Mouse (Mus musculus) telencephalon, adult 2 months (tissue): ENCODE measurements around the gene Tril.

Experiments used
- DNase-seq: peaks from one replicate; pipeline ENCODE4 v3.0.0-alpha.2; 2011; ENCODE audit warnings: low read depth, low spot score

The Tril gene

DNA sequence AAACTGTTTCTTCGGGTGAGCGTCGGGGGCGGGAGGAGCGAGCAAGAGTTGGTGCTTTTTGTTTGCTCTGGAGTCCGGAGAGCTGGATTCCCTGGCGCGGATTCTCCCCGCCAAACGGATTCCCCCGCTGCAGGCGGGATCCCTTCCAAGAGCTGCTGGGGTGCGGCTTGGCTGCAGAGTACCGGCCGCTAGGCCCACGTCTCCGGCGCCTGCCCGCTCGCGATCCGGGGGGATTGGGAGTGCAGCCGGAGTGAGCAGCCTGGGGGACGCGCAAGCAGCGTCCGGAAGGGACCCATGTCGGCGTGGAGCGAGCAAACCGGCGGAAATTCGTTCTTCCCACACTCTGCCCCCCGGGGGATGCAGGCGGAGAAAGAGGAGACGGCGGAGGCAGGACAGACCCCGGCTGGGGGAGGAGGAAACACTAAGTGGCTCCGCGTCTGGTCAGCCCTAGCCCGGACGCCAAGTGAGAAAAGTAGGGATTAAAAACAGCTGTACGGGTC, at the start of gene Tril:
Gene Tril (minus strand): TSS at position 345 of the 500 bp plus-strand sequence.
- no peak for DNase-seq

DNA sequence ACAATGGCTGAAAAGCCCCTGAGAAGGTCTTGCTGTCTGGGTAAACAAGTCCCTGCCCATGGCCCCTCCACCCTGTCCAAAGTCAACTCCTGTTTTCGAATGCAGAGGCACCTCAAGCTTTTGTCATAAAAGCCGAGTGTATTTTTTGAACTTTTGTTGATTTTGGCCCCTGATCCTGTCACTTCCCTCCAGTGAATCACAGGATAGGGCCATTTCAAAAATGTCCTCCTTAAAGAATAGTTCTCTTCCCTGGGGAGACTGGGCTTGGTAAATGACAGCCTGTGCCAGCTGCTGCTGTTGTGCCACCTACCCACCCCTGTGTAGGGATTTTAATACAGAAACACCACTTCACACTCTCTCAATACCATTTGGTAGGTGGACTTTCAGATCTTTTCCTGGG, 42.4 kb upstream of the Tril start:
- no peak for DNase-seq

DNA sequence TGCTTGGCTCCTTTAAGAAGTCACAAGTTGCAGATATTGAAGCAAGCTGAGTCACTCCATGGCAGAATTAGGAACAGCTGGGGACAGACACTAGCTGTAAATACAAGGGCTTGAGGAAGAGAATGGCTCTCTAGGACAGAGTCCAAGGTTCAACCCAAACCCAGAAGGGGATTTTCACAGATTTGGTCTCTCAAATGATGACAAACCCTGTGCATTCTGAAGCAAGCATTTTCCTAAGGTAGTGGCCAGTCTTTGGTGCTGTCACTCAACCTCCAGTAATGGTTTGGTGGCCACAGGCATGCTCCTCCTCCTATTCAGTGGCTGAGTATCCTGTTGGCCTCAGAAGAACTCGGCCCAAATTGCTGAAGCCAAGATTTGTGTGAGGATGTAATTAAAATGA, 38.5 kb upstream of the Tril start:
- no peak for DNase-seq

DNA sequence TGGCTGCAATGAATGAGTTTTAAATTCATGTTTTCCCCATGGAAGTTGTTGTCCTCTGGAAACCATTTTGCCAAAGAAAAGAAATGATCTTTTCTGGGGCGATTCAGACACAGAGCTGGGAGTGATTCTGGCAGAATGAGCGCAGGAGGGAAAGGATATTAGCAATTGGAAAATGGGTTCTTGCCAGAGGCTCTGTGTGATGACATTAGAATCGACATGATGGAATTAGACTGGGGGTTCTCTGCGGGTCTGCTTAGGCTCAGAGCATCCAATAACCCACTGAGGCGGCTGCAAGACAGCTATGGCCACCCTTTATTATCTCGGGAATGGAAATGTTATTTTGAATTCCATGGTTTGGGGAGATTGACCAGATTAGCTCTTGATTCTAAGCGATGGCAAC, 37.2 kb upstream of the Tril start:
- DNase-seq: no peak

DNA sequence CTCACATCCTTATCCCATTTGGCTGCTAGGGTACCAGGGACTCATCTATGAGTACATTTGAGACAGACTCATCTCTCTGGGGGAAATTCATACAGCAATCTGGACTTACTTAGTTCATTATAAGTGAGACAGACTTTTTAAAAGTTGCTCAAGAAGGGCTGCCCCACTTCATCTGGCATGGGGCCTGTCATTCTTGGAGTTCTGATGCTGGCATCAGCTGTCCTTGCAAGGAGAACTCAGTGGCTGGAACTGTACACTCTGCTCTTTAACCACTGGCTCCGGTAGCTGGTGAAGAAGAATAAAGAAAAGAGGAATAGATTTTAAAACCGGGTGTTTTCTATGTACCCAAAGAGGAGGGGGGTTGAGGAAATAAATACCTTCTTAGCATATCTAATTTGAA, 36.1 kb upstream of the Tril start:
- DNase-seq: no peak

DNA sequence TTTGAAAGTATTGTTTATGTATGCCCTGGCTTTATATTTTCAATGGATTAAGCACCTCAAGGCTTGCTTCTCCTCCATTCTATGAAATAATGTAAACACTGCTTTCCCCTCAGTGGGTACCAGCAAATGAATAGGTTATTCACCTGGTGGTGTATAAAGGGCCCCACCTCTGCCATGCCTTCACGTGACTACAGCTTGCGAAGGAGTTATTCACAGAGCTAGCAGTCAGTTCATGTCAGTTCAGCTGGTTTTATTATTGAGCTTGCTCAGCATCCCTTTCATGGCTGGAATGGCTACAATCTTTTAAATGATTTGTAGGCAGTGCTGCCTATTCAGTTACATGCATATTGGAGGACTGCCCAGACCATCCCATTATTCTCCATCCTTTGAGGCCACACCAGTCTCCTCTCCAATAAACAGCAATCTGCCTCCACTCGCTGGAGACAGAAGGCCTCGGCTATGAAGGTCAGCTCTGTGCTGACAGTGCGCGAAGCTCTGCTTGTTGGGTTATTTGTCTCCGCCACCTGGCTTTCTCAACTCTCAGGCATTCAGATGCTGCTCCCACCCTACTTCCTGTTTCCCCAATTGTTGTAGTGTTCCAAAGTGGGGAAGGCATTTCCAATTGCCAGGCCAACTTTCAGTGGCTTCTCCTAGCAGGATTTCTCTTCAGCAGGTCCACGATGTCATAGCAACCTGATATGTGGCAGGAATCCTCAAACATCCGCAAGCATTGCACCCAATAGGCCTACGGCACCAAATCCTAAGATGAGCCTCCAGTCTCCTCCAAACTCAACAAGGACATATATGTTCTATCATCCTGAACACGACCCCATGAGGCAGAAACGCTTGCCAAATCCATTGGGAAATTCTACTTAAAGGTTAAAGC, 34.6 kb upstream of the Tril start:
- no peak for DNase-seq

DNA sequence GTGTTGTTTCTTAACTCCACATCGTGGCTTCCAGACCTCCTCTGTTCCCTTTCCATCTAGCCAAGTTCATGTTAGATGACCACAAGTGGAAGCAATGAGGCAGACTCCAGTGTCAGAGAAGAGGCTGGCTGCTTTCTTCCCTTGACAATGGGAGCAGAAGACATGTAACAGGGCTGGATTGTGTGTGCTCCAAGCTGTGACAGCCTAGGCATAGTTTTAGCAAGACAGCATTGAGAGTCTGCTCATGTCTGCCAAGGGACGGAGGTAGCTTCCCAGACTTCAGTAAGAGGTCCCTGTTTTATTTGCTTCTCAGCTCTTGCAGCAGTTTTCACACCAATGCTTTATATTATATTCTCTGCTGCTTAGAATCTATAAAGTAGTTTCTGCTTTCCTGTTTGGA, 33.6 kb upstream of the Tril start:
- no peak for DNase-seq

DNA sequence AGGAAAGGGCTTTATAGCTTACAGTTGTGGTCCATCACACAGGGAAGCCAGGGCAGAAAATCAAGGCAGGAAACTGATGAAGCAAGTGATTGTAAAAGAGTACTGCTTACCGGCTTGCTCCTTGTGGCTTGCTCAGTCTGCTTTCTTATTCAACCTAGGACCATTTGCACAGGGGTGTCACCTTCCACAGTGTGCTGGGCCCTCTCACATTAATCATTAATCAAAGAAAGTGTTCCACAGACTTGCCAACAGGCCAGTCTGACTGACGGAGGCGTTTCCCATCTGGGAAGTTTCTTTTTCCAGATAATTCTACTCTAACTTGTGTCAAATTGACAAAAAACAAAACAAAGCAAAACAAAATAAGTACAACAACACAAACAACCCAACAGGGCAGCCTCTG, 32.9 kb upstream of the Tril start:
- no peak for DNase-seq

DNA sequence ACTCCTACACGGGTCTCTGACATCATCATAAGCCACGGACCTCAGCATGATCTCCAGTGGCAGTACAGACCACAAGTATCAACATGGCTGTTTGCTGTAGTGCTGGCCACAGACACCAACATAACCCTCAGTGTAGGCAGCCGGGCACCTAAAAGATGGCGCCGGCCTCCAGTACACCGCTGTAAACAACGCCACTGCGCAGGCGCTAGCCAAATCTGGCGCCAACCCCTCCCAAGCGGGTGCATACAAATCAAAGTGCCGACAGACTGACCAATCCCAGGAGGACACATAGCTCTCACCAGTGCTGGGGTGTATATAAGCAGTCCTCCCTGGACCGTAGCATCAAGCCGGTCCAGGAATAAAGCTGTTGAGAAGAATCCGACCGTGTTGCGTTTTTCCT, 24.0 kb upstream of the Tril start:
- no peak for DNase-seq

DNA sequence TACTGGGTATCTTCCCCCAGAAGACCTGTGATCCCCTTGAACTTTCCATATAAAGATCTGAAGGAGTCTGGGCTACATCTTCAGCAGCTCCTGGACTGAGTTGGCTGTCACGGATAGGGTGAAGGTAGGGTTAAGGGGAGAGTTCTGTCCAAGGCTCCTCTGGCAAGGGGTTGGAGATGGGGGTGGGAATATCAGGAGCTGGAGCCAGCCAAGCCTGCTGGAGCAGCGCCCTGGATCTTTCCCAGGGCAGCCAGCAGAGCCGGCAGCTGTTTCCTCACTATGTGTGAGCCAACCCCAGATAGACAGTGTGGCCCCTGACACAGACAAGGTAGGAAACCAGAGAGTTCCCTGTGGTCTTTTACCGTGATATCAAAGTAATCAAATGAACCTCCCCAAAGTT, 4.6 kb upstream of the Tril start:
- DNase-seq: no peak

DNA sequence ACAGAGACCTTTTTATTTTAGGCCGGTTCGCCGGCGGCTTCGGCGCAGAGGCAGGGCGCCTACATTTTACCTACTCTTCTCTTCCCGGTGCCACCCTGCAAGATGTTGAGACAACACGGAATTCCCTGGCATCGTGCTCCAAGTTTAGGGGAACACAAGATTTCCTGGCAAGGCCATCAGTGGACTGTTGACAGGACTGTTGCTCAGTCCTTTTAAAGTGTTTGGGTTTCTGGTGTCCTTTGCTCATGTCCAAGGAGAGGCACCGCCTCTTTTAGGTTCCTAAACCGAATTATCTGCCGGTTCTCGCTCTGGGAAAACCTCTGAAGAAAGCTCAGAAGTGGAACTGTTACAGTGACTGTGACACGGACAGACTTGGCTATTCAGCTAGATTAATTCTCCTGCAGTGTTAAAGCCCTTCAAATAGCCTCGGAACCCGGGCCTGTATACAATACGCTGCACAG, 441 bp upstream of the Tril start:
- DNase-seq: no peak

DNA sequence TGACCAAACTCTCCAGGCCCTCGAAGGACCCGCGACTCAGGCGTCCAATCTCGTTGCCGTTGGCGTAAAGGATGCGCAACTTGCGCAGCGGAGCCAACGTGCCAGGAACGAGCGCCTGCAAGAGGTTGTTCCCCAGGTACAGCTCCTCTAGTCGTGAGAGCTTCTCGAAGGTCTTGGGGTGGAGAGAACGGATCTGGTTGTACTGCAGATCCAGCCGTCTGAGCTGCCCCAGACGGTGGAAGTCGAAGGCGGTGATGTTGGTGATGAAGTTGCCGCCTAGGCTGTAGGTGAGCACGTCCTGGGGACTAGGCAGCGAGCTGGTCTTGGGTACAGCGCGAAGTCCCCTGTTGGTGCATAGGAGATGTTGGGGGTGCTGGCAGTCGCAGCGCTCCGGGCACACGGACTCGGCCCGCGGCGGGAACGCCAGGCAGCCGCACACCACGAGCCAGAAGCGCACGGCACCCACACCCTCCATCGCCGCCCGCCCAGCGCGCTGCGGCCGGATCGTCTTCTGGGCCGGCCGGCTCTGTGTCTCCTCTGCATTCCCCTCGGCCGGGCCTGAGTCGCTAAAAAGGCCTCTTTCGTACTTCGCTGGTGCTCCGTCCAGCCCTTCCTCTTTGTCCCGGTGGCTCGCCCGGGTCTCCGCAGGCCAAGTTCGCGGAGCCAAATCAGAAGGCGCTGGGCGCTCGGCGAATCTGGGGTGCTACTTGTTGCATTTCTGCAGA, 707 bp downstream of the Tril start:
- DNase-seq: no peak

DNA sequence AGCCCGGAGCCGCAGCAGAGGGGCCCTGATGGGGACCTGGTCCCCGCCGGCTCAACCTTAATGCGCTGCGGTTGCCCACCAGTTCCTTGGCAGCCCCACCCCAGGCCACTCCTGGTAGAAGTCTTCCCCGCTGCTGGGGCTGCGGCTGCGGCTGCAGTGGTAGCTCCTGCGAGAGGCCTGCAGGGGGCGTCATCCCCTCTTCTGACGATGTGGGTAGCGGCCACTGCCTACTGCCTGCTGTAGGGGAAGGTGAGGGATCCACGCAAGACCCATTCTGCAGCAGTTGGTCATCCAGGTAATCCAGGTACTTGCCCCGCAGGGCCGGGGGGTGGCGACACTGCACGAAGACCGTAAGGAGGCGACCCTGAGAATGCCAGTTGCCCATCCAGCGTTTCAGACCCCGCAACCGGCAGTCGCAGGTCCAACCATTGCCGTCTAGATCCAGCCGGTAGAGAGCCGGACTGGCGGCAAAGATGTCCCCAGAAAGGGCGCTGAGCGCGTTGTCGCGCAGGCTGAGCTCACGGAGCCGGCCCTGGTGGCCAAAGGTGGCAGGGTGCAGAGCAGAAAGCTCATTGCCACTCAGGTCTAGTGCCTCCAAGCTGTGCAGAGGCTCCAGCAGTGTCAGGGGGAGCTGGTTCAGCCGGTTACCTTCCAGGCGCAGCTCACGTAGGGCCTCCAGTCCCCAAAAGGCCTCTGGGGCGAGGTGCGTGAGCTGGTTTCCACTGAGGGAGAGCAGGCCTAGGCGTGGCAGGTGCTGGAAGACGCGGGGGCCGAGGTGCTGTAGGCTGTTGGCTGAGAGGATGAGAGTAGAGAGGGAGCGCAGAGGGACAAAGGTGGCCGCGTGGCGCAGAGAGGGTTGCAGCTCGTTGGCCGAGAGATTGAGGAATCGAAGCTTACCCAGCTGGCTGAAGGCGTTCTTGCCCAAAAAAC, 1.6 kb downstream of the Tril start:
- DNase-seq: no peak

DNA sequence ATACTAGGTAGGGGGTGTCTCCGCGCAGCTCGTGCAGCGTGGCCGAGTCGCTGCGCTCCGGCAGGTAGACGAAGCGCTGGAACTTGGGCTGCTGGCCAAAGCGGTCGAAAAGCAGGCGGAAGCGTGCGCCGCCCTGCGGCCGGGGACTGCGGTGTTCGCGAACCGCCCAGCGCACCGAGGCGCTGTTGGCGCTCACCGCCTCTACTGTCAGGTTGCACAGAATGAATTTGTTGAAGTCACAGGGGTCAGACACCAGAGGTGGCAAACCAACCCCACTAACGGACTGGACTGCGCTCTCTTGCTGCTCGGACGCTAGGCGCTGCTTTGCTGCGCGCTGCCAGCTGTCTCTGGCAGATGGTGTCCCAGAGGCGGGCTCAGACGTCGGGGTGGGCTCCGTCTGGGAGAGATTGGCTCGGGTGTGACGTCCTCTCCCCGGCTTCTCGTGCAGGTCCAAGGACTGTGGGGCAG, 2.3 kb downstream of the Tril start:
- DNase-seq: no peak

DNA sequence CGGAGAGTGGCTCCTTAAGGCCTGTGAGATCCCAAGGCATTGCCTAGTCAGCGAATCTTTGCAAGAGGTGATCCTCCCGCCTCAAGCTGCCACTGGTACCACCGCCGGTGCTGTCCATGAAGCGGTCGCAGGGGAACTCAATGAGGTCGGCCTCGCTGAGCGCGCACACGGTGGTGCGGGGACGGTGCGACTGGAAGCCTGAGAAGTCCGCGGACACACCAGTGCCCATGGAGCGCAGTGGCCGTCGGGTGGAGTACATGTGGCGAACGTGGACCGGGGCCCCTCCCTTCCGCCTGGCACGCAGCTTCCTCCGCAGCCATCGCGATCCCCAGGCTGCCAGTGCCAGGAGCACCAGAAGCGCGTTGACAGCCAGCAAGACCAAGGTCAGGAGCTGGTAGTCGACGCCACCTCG, 2.9 kb downstream of the Tril start:
- no peak for DNase-seq

DNA sequence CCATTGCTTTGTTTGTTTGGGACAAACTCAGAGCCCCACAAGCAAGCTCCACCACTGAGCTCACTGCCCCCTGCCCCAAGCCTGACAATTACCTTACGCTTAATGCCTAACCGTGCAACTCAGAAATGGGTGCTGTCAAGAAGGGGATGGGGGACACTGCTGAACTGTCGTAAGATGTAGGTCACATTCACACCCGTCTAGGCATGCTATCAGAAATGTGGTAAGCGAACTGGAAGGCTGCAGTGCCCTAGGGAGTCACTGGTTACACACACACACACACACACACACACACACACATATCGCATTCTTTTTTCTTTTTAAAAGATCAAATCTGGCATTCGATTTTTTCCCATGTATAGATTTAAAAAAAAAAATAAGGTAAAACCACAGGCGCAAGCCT, 4.0 kb downstream of the Tril start:
- no peak for DNase-seq

DNA sequence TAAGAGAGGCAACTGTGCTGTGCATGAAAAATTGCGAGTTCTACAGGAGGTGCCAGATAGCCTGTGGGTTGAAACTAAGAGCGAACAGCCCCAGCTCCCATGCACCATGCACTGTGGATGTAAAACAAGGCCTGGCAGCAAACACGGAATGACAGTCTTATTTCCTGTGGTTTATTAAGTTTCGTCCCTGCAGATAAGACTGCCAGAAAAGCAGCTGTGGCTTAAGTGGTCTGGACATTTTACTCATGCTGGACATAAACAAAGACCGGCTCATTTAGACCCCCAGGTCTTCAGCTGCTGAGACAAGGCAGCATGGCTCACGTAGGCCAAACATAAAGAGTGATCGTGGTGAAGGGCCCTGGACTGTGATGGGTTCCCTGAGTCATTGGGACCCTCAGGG, 4.9 kb downstream of the Tril start:
- DNase-seq: no peak

DNA sequence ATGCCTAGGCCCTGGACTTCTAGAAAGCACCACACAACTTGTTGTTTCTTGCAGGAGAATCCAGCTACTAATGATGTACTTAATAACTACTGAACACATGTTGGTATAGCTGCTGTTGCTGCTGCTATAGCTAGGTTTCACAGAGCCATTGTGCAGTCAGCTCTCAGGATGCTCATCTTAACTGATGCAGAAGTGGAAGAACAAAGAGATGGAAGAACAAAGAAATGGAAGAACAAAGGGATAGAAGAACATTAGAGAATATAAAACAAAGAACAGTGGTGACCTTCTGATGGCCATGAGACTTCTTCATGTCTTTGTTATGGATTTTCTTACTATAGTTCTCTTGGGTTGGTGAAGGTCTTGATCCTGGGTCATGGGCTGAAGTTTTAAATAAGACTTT, 6.4 kb downstream of the Tril start:
- DNase-seq: no peak

DNA sequence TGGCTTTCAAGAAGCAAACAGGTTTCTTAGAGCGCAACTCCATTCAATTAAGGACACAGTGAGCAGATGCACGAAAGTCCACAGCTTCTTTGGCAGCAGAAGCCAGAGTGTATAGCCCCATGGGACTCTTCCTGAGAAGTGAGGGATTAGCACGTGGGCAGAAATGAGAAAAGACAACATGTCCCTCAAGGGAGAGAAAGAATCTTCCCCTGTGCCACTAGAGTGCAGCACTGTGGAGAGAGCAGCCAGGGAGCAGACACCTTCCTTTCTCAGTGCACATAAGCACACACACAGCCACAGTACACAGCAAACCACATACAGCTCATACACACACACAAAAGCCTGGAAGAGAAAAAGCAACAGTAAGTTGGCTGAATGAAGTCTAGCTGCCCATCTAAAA, 8.4 kb downstream of the Tril start:
- DNase-seq: no peak

DNA sequence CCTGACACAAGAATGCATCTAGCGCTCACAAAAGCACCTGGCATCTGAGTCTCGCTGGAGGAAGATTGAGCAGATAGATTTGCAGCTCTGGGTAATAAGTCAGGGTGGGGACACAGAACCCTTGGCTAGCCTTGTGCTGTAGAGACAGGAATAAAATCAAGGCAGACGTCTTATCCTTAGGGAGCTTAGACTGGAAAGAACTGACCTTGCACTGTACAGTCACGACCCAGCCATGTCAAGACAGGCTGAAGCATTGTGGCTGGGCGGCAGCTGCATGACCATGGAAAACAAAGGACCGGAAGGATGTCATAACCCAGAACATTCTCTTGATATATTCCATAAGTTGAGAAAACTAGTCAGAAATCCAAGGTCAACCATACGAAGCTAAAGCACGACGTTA, 11.8 kb downstream of the Tril start:
- DNase-seq: no peak

DNA sequence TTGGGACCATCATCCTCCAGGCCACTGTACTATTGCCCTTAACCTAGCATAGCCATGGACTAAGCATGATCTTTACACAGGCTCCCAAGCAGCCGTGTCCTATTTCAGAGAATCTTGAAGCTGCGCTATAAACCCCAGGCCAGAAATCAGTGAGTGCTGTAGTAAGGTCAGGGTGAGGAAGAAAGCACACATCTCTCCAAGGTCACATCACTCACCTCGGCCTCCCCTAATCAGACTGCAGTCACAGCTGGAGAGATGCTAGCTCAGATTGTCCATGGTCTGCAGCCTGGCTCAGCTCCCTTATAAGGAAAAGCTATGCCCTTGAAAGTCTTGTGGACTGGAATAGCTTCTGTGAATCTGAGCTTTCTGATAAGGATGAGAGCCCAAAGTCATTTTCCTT, 13.4 kb downstream of the Tril start:
- DNase-seq: no peak

DNA sequence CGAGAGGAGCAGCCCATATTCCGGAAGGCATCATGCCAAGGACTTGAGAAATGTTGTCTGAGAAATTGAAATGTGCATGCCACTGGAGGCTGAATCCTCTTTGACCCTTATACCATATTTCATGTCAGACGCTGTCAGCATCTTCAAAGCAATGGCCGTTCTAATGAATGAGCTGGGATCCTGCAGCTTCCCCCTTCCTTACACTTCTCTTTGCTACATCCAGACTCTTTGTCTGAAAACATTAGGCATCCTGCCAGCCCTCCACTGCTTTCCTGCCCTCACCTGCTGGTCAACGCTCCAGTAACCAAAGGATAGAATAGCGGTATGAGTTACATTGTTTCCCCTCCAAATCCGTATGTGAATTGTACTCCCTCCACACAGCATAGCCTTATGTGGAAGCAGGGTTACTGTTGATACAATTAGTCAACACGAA, 14.0 kb downstream of the Tril start:
- no peak for DNase-seq
